Mouse (Mus musculus) ovary, adult 2 months (tissue): ENCODE results near the gene B3gnt7. TPM values are rescaled to one million over a fixed set of nuclear protein-coding genes. Genes with fewer than 3 reads are reported as not detected.

Experiments
- polyA plus RNA-seq: library from polyadenylated mRNA; depleted of rRNA; stranded (reverse); fragments of >200 nt; gene quantifications from 2 replicates; pipeline ENCODE4 v1.2.3, GENCODE M21; 2012; rRNA removed

B3gnt7 gene
- 15.9 and 18.7 TPM in 2 replicates for polyA plus RNA-seq

DNA sequence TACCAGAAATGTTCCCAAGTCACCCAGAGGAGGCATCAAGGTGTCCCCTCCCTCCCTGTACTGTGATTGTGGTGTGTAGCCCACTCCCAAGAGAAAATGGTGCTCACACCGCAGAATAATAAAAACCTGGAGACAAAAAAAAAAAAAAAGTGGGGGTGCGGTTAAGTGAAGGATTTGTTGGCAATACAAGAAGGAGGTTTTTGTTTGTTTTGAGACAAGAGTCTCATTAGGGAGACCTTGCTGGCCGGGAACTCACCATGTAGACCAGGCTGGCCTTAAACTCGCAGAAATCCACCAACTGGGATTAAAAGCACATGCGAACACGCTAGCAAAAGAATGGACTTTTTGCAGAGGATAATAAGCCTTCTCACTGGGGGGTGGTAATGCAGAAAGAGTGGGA lies at the start of gene B3gnt7:
TSS of gene B3gnt7 (plus strand) at position 301 of the 400 bp plus-strand sequence.

Other genes with a start within 250 kb of the B3gnt7 start
- 59.8 and 75.1 TPM in 2 replicates for gene Psmd1, start 238.4 kb upstream of the B3gnt7 start, polyA plus RNA-seq
- gene Htr2b, start 190.9 kb upstream of the B3gnt7 start, polyA plus RNA-seq: 0.25 and 0.84 TPM in 2 replicates
- gene Gm21972, start 169.2 kb upstream of the B3gnt7 start, polyA plus RNA-seq: 0.34 TPM in 1 of 2 replicates, not detected in the other
- 10.4 and 10.8 TPM in 2 replicates for gene Armc9, start 148.1 kb upstream of the B3gnt7 start, polyA plus RNA-seq
- gene Ncl, start 56.6 kb downstream of the B3gnt7 start, polyA plus RNA-seq: 5.5 and 10.2 TPM in 2 replicates
- gene Nmur1, start 123.4 kb downstream of the B3gnt7 start, polyA plus RNA-seq: 0.52 and 0.76 TPM in 2 replicates
- 0.08 TPM in 1 of 2 replicates, not detected in the other for gene Tex44, start 123.5 kb downstream of the B3gnt7 start, polyA plus RNA-seq
- gene Ptma, start 223.9 kb downstream of the B3gnt7 start, polyA plus RNA-seq: 1,236 and 2,236 TPM in 2 replicates